Mouse (Mus musculus): ENCODE measurements around the gene Mzt1. TPM values are rescaled to one million over a fixed set of nuclear protein-coding genes. Genes with fewer than 3 reads are reported as not detected.
"Not testable (repeated sequence)": the region's sequence is repeated elsewhere in the genome, so short reads cannot be mapped to it uniquely, and the experiment has no call there.

Gene Mzt1
- total RNA-seq (2021), result 10 to 100 TPM; 44.0 to 44.8 TPM

DNA sequence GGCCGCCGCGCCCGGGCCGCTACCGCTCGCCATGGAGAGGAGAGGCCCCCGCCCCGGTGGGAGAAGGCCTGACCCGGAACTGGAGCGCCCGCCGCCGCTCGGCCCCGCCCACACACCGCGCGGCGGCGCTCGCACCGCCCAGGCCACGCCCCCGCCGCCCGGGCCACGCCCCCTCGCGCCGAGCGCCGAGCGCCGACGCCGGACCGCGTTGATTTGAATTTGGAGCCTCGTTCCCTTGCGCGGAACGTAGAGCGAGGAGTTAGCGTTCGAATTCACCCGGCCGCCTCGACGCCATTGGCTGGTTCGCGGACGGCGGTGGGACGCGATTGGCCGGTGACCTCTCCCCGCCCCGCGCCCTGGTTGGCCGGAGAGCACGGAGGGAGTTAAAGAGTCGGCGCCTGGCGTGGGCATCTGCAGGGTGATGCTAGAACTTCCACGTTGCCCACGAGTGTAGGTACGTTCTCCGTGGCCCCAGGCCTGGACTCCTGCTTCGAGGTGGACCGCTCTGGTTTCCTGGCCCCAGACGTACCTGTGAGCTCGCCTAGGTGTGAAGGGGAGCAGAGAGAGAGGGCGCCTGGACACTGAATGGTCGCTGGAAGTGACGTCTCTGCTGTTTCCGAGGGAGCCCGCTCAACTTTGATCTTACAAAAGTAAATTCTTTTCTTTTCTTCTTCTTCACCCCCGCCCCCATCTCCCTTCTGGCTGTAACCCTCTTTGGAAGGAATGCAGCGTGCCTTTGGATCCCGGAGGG, at the start of gene Mzt1, which contains the start of gene Bora:
Gene Mzt1 (minus strand): TSS at position 104 of the 751 bp plus-strand sequence.
Gene Bora (plus strand): TSS at position 192 of the 751 bp plus-strand sequence.
- intact Hi-C loops (cut with DNase I), result no loop called here

DNA sequence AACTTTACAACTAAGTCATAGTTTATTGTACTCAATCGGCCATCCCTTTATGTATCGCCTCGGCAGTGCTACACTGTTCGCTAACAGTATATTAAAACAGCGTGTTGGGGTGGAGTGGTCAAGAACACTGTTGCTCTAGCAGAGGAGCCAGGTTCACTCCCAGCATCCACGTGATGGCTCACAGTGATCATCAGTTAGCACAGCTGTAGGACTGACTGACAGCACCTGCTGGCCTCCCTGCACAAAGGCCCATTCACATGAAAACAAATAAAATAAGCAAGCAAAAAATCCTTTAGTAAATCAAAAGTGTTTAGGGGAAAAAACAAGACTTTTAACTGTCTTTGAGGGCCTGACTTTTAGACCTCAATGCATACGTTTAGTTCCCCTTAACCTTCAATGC, 43.0 kb upstream of the Mzt1 start:
- DNase-seq, result no peak
- intact Hi-C loops (cut with DNase I), result no loop called here

More for the DNA sequence above, at the start of gene Mzt1, which contains the start of gene Bora:
- DNase-seq, result peak; percentile 92

GRCm38 (mm10) chr14:99071146-99071545, 25.2 kb upstream of the Mzt1 start:
- intact Hi-C loops (cut with DNase I), result no loop called here
- DNase-seq, result no peak

DNA sequence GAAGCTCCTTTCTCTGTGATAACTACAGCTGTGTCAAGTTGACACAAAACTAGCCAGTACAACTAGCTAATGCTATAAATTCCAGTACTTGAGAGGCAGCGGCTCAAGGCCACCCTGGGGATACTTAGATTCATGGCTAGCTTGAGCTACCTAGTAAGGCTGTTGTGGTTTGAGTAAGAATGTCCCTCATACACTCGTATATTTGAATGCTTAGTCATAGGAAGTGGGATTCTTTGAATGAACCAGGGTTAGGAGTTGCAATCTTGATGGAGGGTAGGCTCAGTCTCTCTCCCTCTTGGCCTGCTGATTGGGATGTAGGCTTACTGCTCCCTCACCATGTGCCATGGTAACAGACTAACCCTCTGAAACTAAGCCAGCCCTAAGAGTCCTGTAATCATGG, 17.2 kb upstream of the Mzt1 start:
- no peak for DNase-seq
- intact Hi-C loops (cut with DNase I), result no loop called here

GRCm38 (mm10) chr14:99060616-99061015, 14.7 kb upstream of the Mzt1 start:
- intact Hi-C loops (cut with DNase I), result no loop called here
- no peak for DNase-seq

GRCm38 (mm10) chr14:99058959-99059586, 13.1 kb upstream of the Mzt1 start:
- no peak for DNase-seq
- intact Hi-C loops (cut with DNase I), result no loop called here

GRCm38 (mm10) chr14:99046782-99047181, 848 bp upstream of the Mzt1 start:
- intact Hi-C loops (cut with DNase I), result no loop called here
- DNase-seq, result no peak

DNA sequence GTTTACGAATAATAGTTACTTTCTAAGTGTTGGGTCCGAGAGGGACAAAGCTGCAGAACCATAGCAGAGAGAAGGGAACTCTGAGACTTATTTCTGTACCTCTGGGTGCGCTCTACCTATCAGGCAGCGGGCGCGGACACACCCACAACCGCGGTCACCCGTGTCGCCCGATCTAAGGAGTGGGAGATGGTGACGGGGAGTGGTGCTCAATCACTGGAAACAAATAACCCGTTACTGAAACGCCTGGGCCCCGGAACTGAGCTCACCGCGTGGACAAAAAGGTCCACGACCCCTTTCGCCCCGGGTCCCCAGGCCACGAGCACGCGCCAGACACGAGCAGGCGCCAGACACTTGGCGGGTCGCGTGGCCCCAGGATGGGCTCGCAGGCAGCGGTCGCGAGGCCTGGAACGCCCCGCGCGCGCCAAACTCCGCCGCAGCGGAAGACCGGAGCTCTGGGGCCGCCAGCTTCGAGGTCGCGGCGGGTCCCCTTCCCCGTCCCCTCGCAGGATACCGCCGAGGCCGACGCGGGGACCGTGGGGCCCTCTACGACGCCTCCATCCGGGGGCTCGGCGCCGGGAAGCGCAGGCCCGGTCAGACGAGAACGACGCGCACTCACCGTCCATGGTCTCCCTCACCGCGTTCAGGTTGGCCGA, 430 bp downstream of the Mzt1 start:
- DNase-seq, result no peak
- intact Hi-C loops (cut with DNase I), result no loop called here

DNA sequence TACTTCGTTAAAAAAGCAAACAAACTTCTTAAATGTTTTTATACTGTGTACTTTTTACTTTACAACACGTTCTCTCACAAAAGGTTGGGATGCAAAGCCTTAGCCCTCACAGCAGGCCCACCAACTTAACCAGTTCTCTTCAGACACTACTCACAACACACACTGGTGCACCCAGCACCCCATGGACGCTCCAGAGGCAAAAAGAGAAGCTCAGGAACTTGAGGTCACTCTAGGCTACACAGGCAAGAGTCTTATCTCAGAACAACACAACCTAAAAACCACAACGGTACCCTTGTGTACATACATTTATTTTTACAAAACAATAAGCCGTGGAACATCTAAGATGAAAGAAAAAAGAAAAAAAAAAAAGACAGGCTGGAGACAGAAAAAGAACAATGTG, 1.2 kb downstream of the Mzt1 start:
- intact Hi-C loops (cut with DNase I), result no loop called here
- no peak for DNase-seq

GRCm38 (mm10) chr14:99044096-99044495, 1.8 kb downstream of the Mzt1 start:
- intact Hi-C loops (cut with DNase I), result no loop called here

DNA sequence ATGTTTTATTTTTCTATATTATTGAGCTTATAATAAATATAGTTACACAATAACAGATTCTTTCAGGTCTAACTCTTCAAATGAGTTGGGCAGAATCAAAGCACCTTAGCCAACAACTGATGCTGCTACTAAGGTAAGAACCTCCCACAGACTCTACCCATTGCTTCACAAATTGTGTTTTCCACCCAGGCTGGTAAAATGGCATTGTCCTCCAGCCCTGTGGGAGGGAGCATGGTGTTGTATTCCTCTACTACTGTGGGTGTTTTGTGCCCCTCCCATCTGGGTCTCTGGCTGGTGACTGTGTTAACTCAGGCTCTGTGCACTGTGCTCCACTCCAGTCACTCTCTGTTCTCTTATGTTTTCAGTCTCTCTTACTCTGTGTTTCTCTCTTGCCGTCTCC, 2.4 kb downstream of the Mzt1 start:
- intact Hi-C loops (cut with DNase I), result no loop called here
- no peak for DNase-seq

More at GRCm38 (mm10) chr14:99044096-99044495, 1.8 kb downstream of the Mzt1 start:
- no peak for DNase-seq

- DNase-seq, result no peak
- intact Hi-C loops (cut with DNase I), result no loop called here
Observed at GRCm38 (mm10) chr14:99041416-99041815, 4.5 kb downstream of the Mzt1 start.

- DNase-seq; intact Hi-C loops (cut with DNase I): not testable (repeated sequence)
Observed at GRCm38 (mm10) chr14:99039308-99039707, 6.6 kb downstream of the Mzt1 start.

DNA sequence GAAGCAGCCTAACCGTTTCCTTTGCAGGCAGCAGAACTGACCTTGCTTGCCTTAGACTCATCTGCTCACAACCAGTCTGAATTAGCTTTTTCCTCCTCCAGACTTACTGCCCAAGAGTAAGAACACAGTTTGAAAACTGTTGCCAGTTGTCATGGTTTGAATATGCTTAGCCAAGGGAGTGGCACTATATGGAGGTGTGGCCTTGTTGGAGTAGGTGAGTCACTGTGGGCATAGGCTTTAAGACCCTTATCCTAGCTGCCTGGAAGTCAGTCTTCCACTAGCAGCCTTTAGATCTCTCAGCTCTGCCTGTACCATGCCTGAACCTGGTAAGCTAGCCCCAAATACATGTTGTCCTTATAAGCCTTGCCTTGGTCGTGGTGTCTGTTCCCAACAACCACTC, 8.2 kb downstream of the Mzt1 start:
- intact Hi-C loops (cut with DNase I), result no loop called here
- DNase-seq, result no peak

DNA sequence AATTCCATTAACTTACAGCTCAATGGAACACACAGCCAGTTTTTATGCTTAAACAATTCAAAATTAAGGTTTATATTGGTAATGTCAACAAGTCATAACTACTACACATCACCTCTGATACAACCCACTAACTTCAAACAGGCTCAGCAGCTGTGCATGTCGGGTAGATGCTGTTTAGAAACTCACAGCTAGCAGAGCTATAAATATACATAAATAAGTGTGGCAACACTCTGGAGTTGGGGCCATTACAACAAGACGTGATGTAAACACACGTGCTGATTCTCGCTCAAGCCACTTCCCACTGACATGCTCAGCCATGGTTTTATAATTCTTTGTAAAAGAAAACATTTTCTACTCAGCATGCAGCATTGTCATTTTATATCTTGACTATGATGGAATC, 9.9 kb downstream of the Mzt1 start:
- no peak for DNase-seq
- intact Hi-C loops (cut with DNase I), result no loop called here

GRCm38 (mm10) chr14:99034851-99035250, 11.1 kb downstream of the Mzt1 start:
- intact Hi-C loops (cut with DNase I); DNase-seq: not testable (repeated sequence)

DNA sequence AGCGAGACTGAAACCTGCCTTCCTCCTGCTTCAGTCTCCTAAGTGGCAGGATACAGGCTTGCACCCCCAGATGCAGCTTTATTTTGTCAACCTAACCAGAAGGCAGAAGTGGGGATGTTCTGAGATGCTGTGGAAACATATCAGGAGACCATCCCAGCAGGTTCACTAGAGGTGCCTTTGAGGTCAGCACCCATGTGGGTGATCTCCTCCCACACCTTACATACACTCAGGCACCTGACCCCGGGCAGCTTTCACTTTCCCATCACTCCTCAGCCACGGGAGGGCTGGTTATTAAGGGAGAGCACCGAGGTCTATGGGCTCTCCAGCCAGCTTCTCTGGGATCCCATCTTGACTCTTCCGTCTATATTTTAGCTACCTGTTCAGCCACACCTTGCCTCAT, 13.3 kb downstream of the Mzt1 start:
- intact Hi-C loops (cut with DNase I), result no loop called here
- no peak for DNase-seq

DNA sequence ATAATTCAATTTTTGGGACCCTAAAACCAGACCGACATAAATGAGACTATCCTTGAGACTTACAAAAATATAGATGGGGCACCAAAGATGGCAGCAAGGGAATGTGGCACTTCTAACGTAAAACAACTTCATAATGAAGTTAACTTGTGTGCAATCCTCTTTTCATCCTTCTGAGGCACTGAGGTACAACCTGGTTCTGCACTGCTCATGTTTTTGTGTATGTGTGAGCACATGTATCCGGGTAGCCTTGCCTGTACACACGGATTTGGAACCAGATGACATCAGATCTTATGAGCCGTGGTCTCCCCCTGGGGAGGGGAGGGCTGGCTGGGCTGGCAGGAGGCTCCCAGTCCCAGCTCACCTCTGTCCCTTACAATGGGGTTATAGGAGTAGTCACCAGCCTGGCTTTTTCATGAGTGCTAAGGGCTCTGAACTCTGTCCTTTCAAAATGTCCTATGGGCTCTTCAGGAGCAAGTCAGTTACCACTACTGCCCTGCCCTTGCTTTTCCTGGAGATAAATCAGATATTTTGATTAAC, 14.5 kb downstream of the Mzt1 start:
- intact Hi-C loops (cut with DNase I), result no loop called here
- no peak for DNase-seq

- intact Hi-C loops (cut with DNase I), result no loop called here
- DNase-seq, result no peak
Observed at GRCm38 (mm10) chr14:99029987-99030386, 15.9 kb downstream of the Mzt1 start.

DNA sequence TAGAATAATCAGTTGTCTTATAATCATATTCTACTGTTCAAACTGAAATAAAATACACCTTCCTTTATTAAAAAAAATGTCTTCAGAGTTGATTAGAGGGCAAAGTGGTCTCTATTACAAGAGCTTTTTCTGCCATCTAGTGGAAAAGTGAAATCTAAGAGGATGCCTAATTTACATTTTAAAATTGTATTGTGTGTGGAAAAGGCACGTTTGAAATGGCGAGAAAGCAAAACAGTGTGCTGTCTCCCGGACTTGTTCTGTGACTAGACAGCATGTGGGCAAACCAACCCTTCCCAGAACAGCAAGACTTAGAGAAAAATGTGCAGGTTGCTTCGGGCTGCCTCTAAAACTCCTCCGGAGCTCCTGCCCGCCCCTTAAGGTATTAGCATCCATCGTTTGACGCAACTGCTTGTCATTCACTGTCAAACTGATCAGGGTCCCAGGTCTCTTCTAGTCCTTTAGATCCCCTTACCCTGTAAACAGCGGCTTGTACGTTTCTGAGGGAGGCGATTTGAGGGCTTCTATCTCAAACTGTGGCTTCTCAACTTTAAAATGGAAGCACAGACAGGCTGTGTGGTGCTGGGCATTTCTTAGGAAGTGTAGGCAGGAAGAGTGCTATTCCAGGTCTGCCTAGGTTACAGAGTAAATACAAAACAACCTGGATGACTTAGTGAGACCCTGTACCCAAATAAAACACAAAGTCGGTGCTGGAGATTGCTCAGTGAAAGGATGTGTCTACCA, 23.4 kb downstream of the Mzt1 start:
- intact Hi-C loops (cut with DNase I), result no loop called here
- no peak for DNase-seq
